Mouse (Mus musculus) hindbrain, postnatal 0 days (tissue): Measurements from ENCODE around the gene Trcg1. TPM values are rescaled to one million over a fixed set of nuclear protein-coding genes. Genes with fewer than 3 reads are reported as not detected.

Experiments used
- ATAC-seq: fragments of 200-750 bp; cut with Nextera tagmentation; 2 replicates; pipeline ENCODE4 v1.8.0; 2017; ENCODE audit warnings: mild to moderate bottlenecking, moderate TSS enrichment, moderate library complexity
- DNase-seq: peaks from one replicate; pipeline ENCODE4 v3.0.0-alpha.2; 2015; ENCODE audit warnings: low spot score
- H3K27ac ChIP-seq: fragments of 300-500 bp; sonication (generic); 2 replicates; pipeline ENCODE4 v1.5.1; 2014; ENCODE audit warnings: mild to moderate bottlenecking
- H3K27me3 ChIP-seq: fragments of 300-500 bp; sonication (generic); 2 replicates; pipeline ENCODE4 v1.6.1; 2014; ENCODE audit warnings: low read length, mixed read lengths; ENCODE audit not compliant: insufficient read depth
- H3K36me3 ChIP-seq: fragments of 300-500 bp; sonication (generic); 2 replicates; pipeline ENCODE4 v1.6.1; 2014; ENCODE audit warnings: low read length, mixed read lengths; ENCODE audit not compliant: insufficient read depth
- H3K4me1 ChIP-seq: fragments of 300-500 bp; sonication (generic); 2 replicates; pipeline ENCODE4 v1.6.1; 2014; ENCODE audit warnings: antibody characterized with exemption, low read length, mixed read lengths; ENCODE audit not compliant: insufficient read depth
- H3K4me2 ChIP-seq: fragments of 300-500 bp; sonication (generic); 2 replicates; pipeline ENCODE4 v1.6.1; 2014; ENCODE audit warnings: low read depth, mild to moderate bottlenecking, low read length, moderate library complexity, mixed read lengths
- H3K4me3 ChIP-seq: fragments of 300-500 bp; sonication (generic); 2 replicates; pipeline ENCODE4 v1.5.1; 2014; ENCODE audit warnings: low read length
- H3K9ac ChIP-seq: fragments of 300-500 bp; sonication (generic); replicated peaks from 2 replicates; pipeline ENCODE4 v1.6.1; 2014; ENCODE audit warnings: mild to moderate bottlenecking, low read length, moderate library complexity, mixed read lengths
- H3K9me3 ChIP-seq: fragments of 300-500 bp; sonication (generic); 2 replicates; pipeline ENCODE4 v1.6.1; 2016; ENCODE audit warnings: low read length, mixed read lengths
- CTCF ChIP-seq: IDR thresholded peaks from 2 replicates; pipeline ENCODE4 v1.5.1; 2016; ENCODE audit warnings: antibody characterized with exemption, control low read depth, low read depth
- WGBS: fragments of 180-500 bp; shearing (Covaris S2); extraction: QIAGEN DNeasy Blood & Tissue Kit; methylation state at CpG from one replicate; pipeline ENCODE4 v1.1.7; 2014; 5-methylcytosine and 5-hydroxymethylcytosine counted together
- polyA plus RNA-seq: library from polyadenylated mRNA; unstranded; fragments of >200 nt; fragmentation: Nextera tagmentation; extraction: Ambion mirVana; gene quantifications from 2 replicates; pipeline ENCODE4 v1.2.1, GENCODE M21; 2015
- total RNA-seq: library from RNA; depleted of rRNA; stranded (reverse); fragments of >200 nt; gene quantifications from 2 replicates; pipeline ENCODE4 v1.2.3, GENCODE M21; 2014; rRNA removed

The Trcg1 gene
- total and polyA plus RNA-seq, 2 experiments from 2014 or later: not detected

GRCm38 (mm10) chr9:57283311-57283710, 47.0 kb downstream of the Trcg1 start:
- Histone ChIP-seq H3K4me3 (no peak overlapping the region), H3K9ac (no peak overlapping the region), H3K36me3 (no peaks in the 10 kb centered on the region), H3K27ac (no peak overlapping the region), H3K4me2 (no peak overlapping the region), H3K9me3 (no peaks in the 10 kb centered on the region), H3K27me3 (no peaks in the 10 kb centered on the region), H3K4me1 (0 out of 2 replicates have a peak, but pooled peaks cover 6% of the 10 kb centered on the region)
- no peak for TF ChIP-seq CTCF
- DNase-seq (no peak), ATAC-seq (no peak)
- WGBS: 73% methylated on average over 4 of the region's 4 CpGs

GRCm38 (mm10) chr9:57287183-57287582, 50.8 kb downstream of the Trcg1 start:
- H3K9ac ChIP-seq: no peak overlapping the region
- H3K36me3 ChIP-seq: no peaks in the 10 kb centered on the region
- H3K9me3 ChIP-seq: no peaks in the 10 kb centered on the region
- TF ChIP-seq CTCF: no peak
- no peaks in the 10 kb centered on the region for H3K4me1 ChIP-seq
- no peak overlapping the region for H3K4me2 ChIP-seq
- ATAC-seq (no peak), DNase-seq (no peak)
- no peak overlapping the region for H3K27ac ChIP-seq
- WGBS: 95% methylated on average over 6 of the region's 6 CpGs
- H3K27me3 ChIP-seq: no peaks in the 10 kb centered on the region
- no peak overlapping the region for H3K4me3 ChIP-seq

- Histone ChIP-seq H3K36me3 (no peaks in the 10 kb centered on the region), H3K9me3 (no peaks in the 10 kb centered on the region), H3K27me3 (no peaks in the 10 kb centered on the region), H3K27ac (no peak overlapping the region), H3K4me3 (no peak overlapping the region), H3K4me1 (no peaks in the 10 kb centered on the region), H3K9ac (no peak overlapping the region), H3K4me2 (no peak overlapping the region)
- ATAC-seq (no peak), DNase-seq (no peak)
- 71% methylated on average over 3 of the region's 3 CpGs for WGBS
- no peak for TF ChIP-seq CTCF
These were observed 58.5 kb downstream of the Trcg1 start for GRCm38 (mm10) chr9:57294905-57295304.

GRCm38 (mm10) chr9:57295666-57296065, 59.3 kb downstream of the Trcg1 start:
- no peaks in the 10 kb centered on the region for H3K36me3 ChIP-seq

GRCm38 (mm10) chr9:57296277-57296676, 59.9 kb downstream of the Trcg1 start:
- no peaks in the 10 kb centered on the region for H3K4me1 ChIP-seq
- no peak for TF ChIP-seq CTCF
- no peak overlapping the region for H3K4me3 ChIP-seq
- ATAC-seq (no peak), DNase-seq (no peak)
- H3K4me2 ChIP-seq: no peak overlapping the region
- no peaks in the 10 kb centered on the region for H3K9me3 ChIP-seq
- no peak overlapping the region for H3K27ac ChIP-seq
- H3K9ac ChIP-seq: no peak overlapping the region
- 70% methylated on average over 8 of the region's 8 CpGs for WGBS
- no peaks in the 10 kb centered on the region for H3K36me3 ChIP-seq
- H3K27me3 ChIP-seq: no peaks in the 10 kb centered on the region

More at GRCm38 (mm10) chr9:57295666-57296065, 59.3 kb downstream of the Trcg1 start:
- ATAC-seq (no peak), DNase-seq (no peak)
- 79% methylated on average over 3 of the region's 3 CpGs for WGBS
- Histone ChIP-seq H3K9ac (no peak overlapping the region), H3K4me2 (no peak overlapping the region), H3K4me3 (no peak overlapping the region), H3K27ac (no peak overlapping the region), H3K4me1 (no peaks in the 10 kb centered on the region), H3K9me3 (no peaks in the 10 kb centered on the region), H3K27me3 (no peaks in the 10 kb centered on the region)
- TF ChIP-seq CTCF: no peak

- Histone ChIP-seq H3K36me3 (no peaks in the 10 kb centered on the region), H3K27me3 (no peaks in the 10 kb centered on the region), H3K27ac (no peak overlapping the region), H3K4me1 (no peaks in the 10 kb centered on the region), H3K9me3 (no peaks in the 10 kb centered on the region), H3K4me2 (no peak overlapping the region), H3K9ac (no peak overlapping the region), H3K4me3 (no peak overlapping the region)
- WGBS: 92% methylated on average over 2 of the region's 2 CpGs
- ATAC-seq: no peak
- DNase-seq: no peak
- TF ChIP-seq CTCF: no peak
These were observed 61.6 kb downstream of the Trcg1 start for GRCm38 (mm10) chr9:57297938-57298337.

Other genes with a start within 250 kb of the Trcg1 start
- 52.1 and 53.5 TPM in 2 replicates for gene Ptpn9, start 241.6 kb upstream of the Trcg1 start, total RNA-seq
- gene Ptpn9, start 241.6 kb upstream of the Trcg1 start, polyA plus RNA-seq: 22.5 and 23.0 TPM in 2 replicates
- gene Sin3a, start 164.5 kb upstream of the Trcg1 start, total RNA-seq: 45.7 and 51.4 TPM in 2 replicates
- gene Sin3a, start 164.5 kb upstream of the Trcg1 start, polyA plus RNA-seq: 13.8 and 16.4 TPM in 2 replicates
- gene Man2c1, start 105.9 kb upstream of the Trcg1 start, total RNA-seq: 168 and 171 TPM in 2 replicates
- 70.8 and 75.5 TPM in 2 replicates for gene Man2c1, start 105.9 kb upstream of the Trcg1 start, polyA plus RNA-seq
- 7.3 and 7.7 TPM in 2 replicates for gene Neil1, start 88.3 kb upstream of the Trcg1 start, total RNA-seq
- gene Neil1, start 88.3 kb upstream of the Trcg1 start, polyA plus RNA-seq: 7.2 and 7.3 TPM in 2 replicates
- 78.9 and 82.1 TPM in 2 replicates for gene Commd4, start 78.2 kb upstream of the Trcg1 start, total RNA-seq
- gene Commd4, start 78.2 kb upstream of the Trcg1 start, polyA plus RNA-seq: 170 TPM in 2 replicates
- gene 1700017B05Rik, start 26.1 kb downstream of the Trcg1 start, total RNA-seq: 10.6 and 14.7 TPM in 2 replicates
- 5.2 and 5.3 TPM in 2 replicates for gene 1700017B05Rik, start 26.1 kb downstream of the Trcg1 start, polyA plus RNA-seq
- 16.6 and 25.8 TPM in 2 replicates for gene Ppcdc, start 203.6 kb downstream of the Trcg1 start, total RNA-seq
- gene Ppcdc, start 203.6 kb downstream of the Trcg1 start, polyA plus RNA-seq: 16.5 and 19.3 TPM in 2 replicates
- gene Scamp5, start 231.5 kb downstream of the Trcg1 start, total RNA-seq: 366 and 375 TPM in 2 replicates
- gene Scamp5, start 231.5 kb downstream of the Trcg1 start, polyA plus RNA-seq: 154 and 163 TPM in 2 replicates